Mouse (Mus musculus) neutrophil, adult 5-6 weeks (primary cell): Measurements from ENCODE around the gene Rab3c. TPM values are rescaled to one million over a fixed set of nuclear protein-coding genes. Genes with fewer than 3 reads are reported as not detected.
A peak's percentile ranks its signal among the peaks of the same experiment; 100 is the strongest.

Experiments
- ATAC-seq: fragments of 151-379, 151-347 bp; 2 replicates; pipeline ENCODE4 v1.8.0; 2017; ENCODE audit warnings: mild to moderate bottlenecking, moderate TSS enrichment; ENCODE audit not compliant: insufficient number of reproducible peaks, poor library complexity, low FRiP score, severe bottlenecking; ENCODE audit errors: extremely low read depth
- total RNA-seq: library from RNA; stranded (forward); fragments of 200-1000 nt; gene quantifications from 2 replicates; pipeline ENCODE4 v1.2.3, GENCODE M21; 2017

Gene Rab3c
- total RNA-seq, 1 experiment from 2014 or later = not detected

GRCm38 (mm10) chr13:110218497-110218896 is 62.3 kb downstream of the Rab3c start:
- no peak for ATAC-seq

- ATAC-seq = no peak
Measured at GRCm38 (mm10) chr13:110211526-110212075, 69.2 kb downstream of the Rab3c start.

GRCm38 (mm10) chr13:110198906-110199305 is 81.9 kb downstream of the Rab3c start:
- ATAC-seq = no peak

- no peak for ATAC-seq
Measured at GRCm38 (mm10) chr13:110190039-110190438, 90.8 kb downstream of the Rab3c start.

- peak; percentile 71; the same call in 1 of the 2 replicates for ATAC-seq
Measured at GRCm38 (mm10) chr13:110184963-110185685, 95.7 kb downstream of the Rab3c start.

- no peak for ATAC-seq
Measured at GRCm38 (mm10) chr13:110175651-110176050, 105.1 kb downstream of the Rab3c start.

GRCm38 (mm10) chr13:110169669-110170068 is 111.1 kb downstream of the Rab3c start:
- no peak for ATAC-seq

- no peak for ATAC-seq
Measured at GRCm38 (mm10) chr13:110169152-110169551, 111.6 kb downstream of the Rab3c start.

GRCm38 (mm10) chr13:110168570-110168969 is 112.2 kb downstream of the Rab3c start:
- ATAC-seq = no peak

GRCm38 (mm10) chr13:110166622-110167330 is 114.0 kb downstream of the Rab3c start:
- ATAC-seq = no peak

GRCm38 (mm10) chr13:110159980-110160379 is 120.8 kb downstream of the Rab3c start:
- ATAC-seq = no peak

GRCm38 (mm10) chr13:110158588-110159519 is 121.9 kb downstream of the Rab3c start:
- ATAC-seq = no peak

- no peak for ATAC-seq
Measured at GRCm38 (mm10) chr13:110145545-110145944, 135.3 kb downstream of the Rab3c start.

GRCm38 (mm10) chr13:110145019-110145418 is 135.8 kb downstream of the Rab3c start:
- no peak for ATAC-seq

- ATAC-seq = no peak
Measured at GRCm38 (mm10) chr13:110139339-110139738, 141.5 kb downstream of the Rab3c start.

- ATAC-seq = no peak
Measured at GRCm38 (mm10) chr13:110138644-110139043, 142.2 kb downstream of the Rab3c start.

- ATAC-seq = no peak
Measured at GRCm38 (mm10) chr13:110127613-110128258, 153.1 kb downstream of the Rab3c start.

- no peak for ATAC-seq
Measured at GRCm38 (mm10) chr13:110122825-110123224, 158.0 kb downstream of the Rab3c start.

GRCm38 (mm10) chr13:110116892-110117291 is 163.9 kb downstream of the Rab3c start:
- ATAC-seq = no peak
